Mouse (Mus musculus) neural tube, embryonic 14.5 days (tissue): ENCODE data around the gene Gabra1. TPM values are rescaled to one million over a fixed set of nuclear protein-coding genes. Genes with fewer than 3 reads are reported as not detected.

Experiments used
- ATAC-seq: fragments of 200-750 bp; cut with Nextera tagmentation; 2 replicates; pipeline ENCODE4 v1.8.0; 2017; ENCODE audit warnings: low read depth, mild to moderate bottlenecking, moderate TSS enrichment, moderate library complexity
- H3K27ac ChIP-seq: fragments of 300-500 bp; sonication (generic); 2 replicates; pipeline ENCODE4 v1.5.1; 2014; ENCODE audit warnings: low read depth, mild to moderate bottlenecking, control low read depth, low read length, moderate library complexity, mixed read lengths
- H3K27me3 ChIP-seq: fragments of 300-500 bp; sonication (generic); 2 replicates; pipeline ENCODE4 v1.6.1; 2014; ENCODE audit warnings: low read length; ENCODE audit not compliant: control insufficient read depth, insufficient read depth
- H3K36me3 ChIP-seq: fragments of 300-500 bp; sonication (generic); 2 replicates; pipeline ENCODE4 v1.6.1; 2014; ENCODE audit warnings: low read length, mixed read lengths; ENCODE audit not compliant: control insufficient read depth, insufficient read depth
- H3K4me1 ChIP-seq: fragments of 300-500 bp; sonication (generic); 2 replicates; pipeline ENCODE4 v1.6.1; 2014; ENCODE audit warnings: low read length; ENCODE audit not compliant: control insufficient read depth, insufficient read depth
- H3K4me2 ChIP-seq: fragments of 300-500 bp; sonication (generic); 2 replicates; pipeline ENCODE4 v1.6.1; 2014; ENCODE audit warnings: mild to moderate bottlenecking, low read depth, low read length, control low read depth
- H3K4me3 ChIP-seq: fragments of 300-500 bp; sonication (generic); 2 replicates; pipeline ENCODE4 v1.5.1; 2014; ENCODE audit warnings: low read depth, low read length, control low read depth, mixed read lengths
- H3K9ac ChIP-seq: fragments of 300-500 bp; sonication (generic); replicated peaks from 2 replicates; pipeline ENCODE4 v1.6.1; 2014; ENCODE audit warnings: low read depth, mild to moderate bottlenecking, control low read depth, low read length, mixed read lengths
- H3K9me3 ChIP-seq: fragments of 300-500 bp; sonication (generic); 2 replicates; pipeline ENCODE4 v1.6.1; 2016; ENCODE audit warnings: low read length; ENCODE audit not compliant: control insufficient read depth
- WGBS: fragments of 180-500 bp; shearing (Covaris S2); extraction: QIAGEN DNeasy Blood & Tissue Kit; methylation state at CpG from one replicate; pipeline ENCODE4 v1.1.7; 2014; 5-methylcytosine and 5-hydroxymethylcytosine counted together
- polyA plus RNA-seq: library from polyadenylated mRNA; unstranded; fragments of >200 nt; fragmentation: Nextera tagmentation; extraction: Ambion mirVana; gene quantifications from 2 replicates; pipeline ENCODE4 v1.2.1, GENCODE M21; 2014

Gene Gabra1
- polyA plus RNA-seq, 1 experiment from 2014 or later = 12.4 TPM

DNA sequence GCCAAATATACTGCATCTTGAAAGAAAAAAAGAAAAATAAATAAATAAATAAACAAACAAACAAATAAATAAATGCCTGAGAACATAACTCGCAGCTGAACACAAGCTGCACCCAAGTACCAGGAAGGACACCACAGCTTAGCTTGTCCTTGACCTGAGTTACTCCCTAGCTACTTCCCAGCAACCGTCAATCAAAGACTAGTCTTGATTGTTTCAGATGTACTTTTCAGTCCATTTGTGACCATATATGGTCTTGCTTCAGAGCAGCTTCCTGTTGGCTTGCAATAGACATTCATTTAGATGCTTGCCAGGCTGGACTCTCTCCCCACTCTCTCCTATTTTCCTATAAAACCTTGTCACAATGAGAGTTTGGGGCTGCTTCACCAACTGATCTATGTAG, 87.2 kb downstream of the Gabra1 start:
- no peak for ATAC-seq
- WGBS = 88% methylated on average over 2 of the region's 2 CpGs
- Histone ChIP-seq H3K36me3 (no peaks in the 10 kb centered on the region), H3K27ac (no peak overlapping the region), H3K27me3 (no peaks in the 10 kb centered on the region), H3K9ac (no peak overlapping the region), H3K4me2 (no peak overlapping the region), H3K4me1 (no peaks in the 10 kb centered on the region), H3K4me3 (no peak overlapping the region), H3K9me3 (no peaks in the 10 kb centered on the region)

Other genes starting within 250 kb of the Gabra1 start
- 111 and 134 TPM in 2 replicates for gene Gabrg2, start 182.1 kb downstream of the Gabra1 start, polyA plus RNA-seq
- gene Gabra6, start 138.1 kb upstream of the Gabra1 start, polyA plus RNA-seq = not detected in 2 replicates
- 14.6 and 19.2 TPM in 2 replicates for gene Gabrb2, start 236.8 kb upstream of the Gabra1 start, polyA plus RNA-seq